ENCODE assay signal across 9 mouse cellular contexts in genomic region chr14:31934771-31935170, GRCm38 (mm10).
DNase-seq lines count a peak whose midpoint lies in the region; ATAC-seq and TF ChIP-seq lines count a peak whose summit lies in the region.
"Had no signal": no experiment of that assay in that cellular context is flagged by ENCODE, and none has a peak within 500 bp of the region (broad histone marks: within the 10 kb centered on the region; RNA-seq: fewer than 3 reads in every experiment).

No protein-coding gene starts in this region.

- no peak for TF ChIP-seq POLR2A in heart, adult 2 months (IDR thresholded peaks at IDR 0.05; ENCODE audit: insufficient read depth, low read depth, low read length)
- no peak for TF ChIP-seq POLR2A in CH12.LX (IDR thresholded peaks at IDR 0.05; ENCODE audit: low read depth, low read length)

- in situ Hi-C loops in CH12.LX (cut with MboI; ENCODE audit: low pct_ligation_motif_present, low pct_unique_long_range_greater_than_20kb, low sequenced_read_pairs), result loop anchor here (5.0 to 10.0 kb wide), 2 partner anchors 90 to 137 kb away; no protein-coding TSS in a partner anchor

- intact Hi-C loops in heart, adult 2 months (cut with DNase I), result loop anchor here (5.0 kb wide), 2 partner anchors 102 to 277 kb away; partner anchors contain the start of gene Ankrd28
- intact Hi-C loops in heart, postnatal 36 days (cut with DNase I), result no loop called here

- no peak for TF ChIP-seq CTCF in heart, adult 2 months (IDR thresholded peaks at IDR 0.05)
- TF ChIP-seq CTCF in CH12.LX (conservative IDR thresholded peaks at IDR 0.05 in 1 of 2, IDR thresholded peaks at IDR 0.05 in 1 of 2; ENCODE audit: low read depth in 2 of 2, low read length in 2 of 2), result no peak
- TF ChIP-seq CTCF in heart, postnatal 0 days (IDR thresholded peaks at IDR 0.05; ENCODE audit: low read depth), result no peak

- H3K9me3 ChIP-seq in CH12.LX (replicated peaks; ENCODE audit: low read length), result no peaks in the 10 kb centered on the region
- no peaks in the 10 kb centered on the region for H3K9me3 ChIP-seq in heart, postnatal 0 days (replicated peaks; ENCODE audit: control insufficient read depth, low read length)
- peaks cover 6% of the 10 kb centered on the region; the same call in 1 of the 2 replicates for H3K9me3 ChIP-seq in midbrain, embryonic 10.5 days (replicated peaks)

- no peak for TF ChIP-seq EP300 in heart, adult 2 months (IDR thresholded peaks at IDR 0.05; ENCODE audit: insufficient read depth, low read depth, low read length)
- no peak for TF ChIP-seq EP300 in CH12.LX (IDR thresholded peaks at IDR 0.05; ENCODE audit: low read length)
- no peak for TF ChIP-seq EP300 in heart, postnatal 0 days (IDR thresholded peaks at IDR 0.05; ENCODE audit: low read depth)

- peak overlapping the region; percentile 73 for H3K27ac ChIP-seq in heart, adult 2 months
- H3K27ac ChIP-seq in CH12.LX (ENCODE audit: insufficient read depth, low read depth), result no peak overlapping the region
- peak overlapping the region; percentile 77 for H3K27ac ChIP-seq in heart, postnatal 0 days (ENCODE audit: low read depth)
- H3K27ac ChIP-seq in midbrain, embryonic 10.5 days (replicated peaks), result peak overlapping the region; percentile 91

- H3K4me1 ChIP-seq in heart, adult 2 months (ENCODE audit: control insufficient read depth, insufficient read depth, low read length), result peaks cover 19% of the 10 kb centered on the region
- 0 out of 4 replicates have a peak, but pooled peaks cover 0 to 5% of the 10 kb centered on the region in 2 experiments for H3K4me1 ChIP-seq in CH12.LX (ENCODE audit: control insufficient read depth in 1 of 2, insufficient read depth in 2 of 2)
- peaks cover 34% of the 10 kb centered on the region for H3K4me1 ChIP-seq in heart, postnatal 0 days (ENCODE audit: control insufficient read depth, insufficient read depth)
- peaks cover 36% of the 10 kb centered on the region for H3K4me1 ChIP-seq in midbrain, embryonic 10.5 days

- no peak for DNase-seq in heart, adult 2 months
- no peak for DNase-seq in heart, postnatal 36 days
- no peak for DNase-seq in CH12.LX (ENCODE audit: extremely low read depth)
- DNase-seq in heart, postnatal 0 days (ENCODE audit: low spot score), result no peak
- no peak for DNase-seq in midbrain, embryonic 10.5 days (ENCODE audit: low spot score)
- no peak for DNase-seq in yolk sac, embryonic 10.5 days (ENCODE audit: low spot score)
- DNase-seq in thymus, postnatal 10 days (ENCODE audit: low spot score in 2 of 2), result no peak
- DNase-seq: layer of hippocampus, adult 9-11 months had no signal

- no peak overlapping the region for H3K9ac ChIP-seq in heart, adult 2 months (ENCODE audit: low read depth, low read length)
- no peak overlapping the region for H3K9ac ChIP-seq in CH12.LX (ENCODE audit: insufficient read depth, low read depth)
- no peak overlapping the region; the same call in 1 of the 2 replicates for H3K9ac ChIP-seq in heart, postnatal 0 days (replicated peaks; ENCODE audit: low read depth, low read length)

- peaks cover 10% of the 10 kb centered on the region for H3K36me3 ChIP-seq in heart, adult 2 months (ENCODE audit: control insufficient read depth, insufficient read depth, low read length)
- H3K36me3 ChIP-seq in CH12.LX (replicated peaks in 1 of 2; ENCODE audit: control insufficient read depth in 1 of 2, insufficient read depth in 1 of 2, low read length in 1 of 2), result no peaks in the 10 kb centered on the region
- H3K36me3 ChIP-seq in heart, postnatal 0 days (replicated peaks; ENCODE audit: control insufficient read depth, insufficient read depth, low read length), result no peaks in the 10 kb centered on the region
- H3K36me3 ChIP-seq in midbrain, embryonic 10.5 days, result no peaks in the 10 kb centered on the region

- TF ChIP-seq RAD21 in CH12.LX (IDR thresholded peaks at IDR 0.05; ENCODE audit: low read depth, low read length), result no peak

- no peaks in the 10 kb centered on the region for H3K79me2 ChIP-seq in heart, adult 2 months (replicated peaks; ENCODE audit: control insufficient read depth, insufficient read depth, low read length)
- H3K79me2 ChIP-seq in CH12.LX (replicated peaks; ENCODE audit: control insufficient read depth, extremely low read depth, insufficient read depth, poor library complexity, severe bottlenecking), result no peaks in the 10 kb centered on the region

- peak overlapping the region; percentile 88; the same call in 1 of the 2 replicates for H3K4me2 ChIP-seq in CH12.LX (ENCODE audit: insufficient read depth, low read depth, poor library complexity, severe bottlenecking)
- H3K4me2 ChIP-seq in heart, postnatal 0 days (ENCODE audit: low read depth, low read length), result 0 out of 2 replicates have a peak overlapping the region, but pooled peaks have one; percentile 63

- dilution Hi-C loops in CH12.LX (cut with MboI; ENCODE audit: extremely low pct_ligation_motif_present, extremely low pct_unique_long_range_greater_than_20kb, low sequenced_read_pairs), result no loop called here

- 28% methylated on average over 3 of the region's 3 CpGs for WGBS in heart, adult 2 months
- WGBS in heart, postnatal 0 days, result 19% methylated on average over 3 of the region's 3 CpGs
- 11% methylated on average over 3 of the region's 3 CpGs for WGBS in midbrain, embryonic 10.5 days

- ATAC-seq in heart, postnatal 0 days (ENCODE audit: insufficient read depth, low read depth), result no peak
- ATAC-seq in CD4-positive, CD25-positive, alpha-beta regulatory T cell, adult 4 months, result no peak

- H3K27me3 ChIP-seq in heart, adult 2 months (ENCODE audit: control insufficient read depth, insufficient read depth, low read length), result no peaks in the 10 kb centered on the region
- H3K27me3 ChIP-seq in CH12.LX (replicated peaks), result no peaks in the 10 kb centered on the region
- H3K27me3 ChIP-seq in heart, postnatal 0 days (ENCODE audit: control insufficient read depth, insufficient read depth, low read length), result no peaks in the 10 kb centered on the region
- H3K27me3 ChIP-seq in midbrain, embryonic 10.5 days (ENCODE audit: low read depth, poor library complexity, severe bottlenecking), result no peaks in the 10 kb centered on the region

- H3K4me3 ChIP-seq in heart, adult 2 months, result peak overlapping the region; percentile 19; the same call in 1 of the 2 replicates
- no peak overlapping the region for H3K4me3 ChIP-seq in CH12.LX (replicated peaks in 1 of 3; ENCODE audit: low read depth in 2 of 3, low read length in 2 of 3, poor library complexity in 1 of 3)
- no peak overlapping the region for H3K4me3 ChIP-seq in heart, postnatal 0 days (ENCODE audit: low read depth, low read length)
- H3K4me3 ChIP-seq in midbrain, embryonic 10.5 days, result peak overlapping the region; percentile 49

TF ChIP-seq in CH12.LX, 34 proteins besides CTCF, POLR2A, EP300 and RAD21:
- TF ChIP-seq MAFK (IDR thresholded peaks at IDR 0.05; ENCODE audit: insufficient replicate concordance, low read length), result no peak
- no peak for TF ChIP-seq PAX5 (IDR thresholded peaks at IDR 0.05; ENCODE audit: low read length)
- TF ChIP-seq IRF4 (IDR thresholded peaks at IDR 0.05; ENCODE audit: low read depth, low read length), result no peak
- no peak for TF ChIP-seq CHD2 (IDR thresholded peaks at IDR 0.05; ENCODE audit: low read length)
- TF ChIP-seq JUND (conservative IDR thresholded peaks at IDR 0.05; ENCODE audit: low read depth, low read length), result no peak
- no peak for TF ChIP-seq USF2 (conservative IDR thresholded peaks at IDR 0.05; ENCODE audit: low read depth, low read length)
- TF ChIP-seq MEF2A (IDR thresholded peaks at IDR 0.05; ENCODE audit: borderline replicate concordance, low read depth, low read length), result no peak
- no peak for TF ChIP-seq KAT2A (IDR thresholded peaks at IDR 0.05; ENCODE audit: insufficient replicate concordance, low read length)
- TF ChIP-seq HCFC1 (IDR thresholded peaks at IDR 0.05; ENCODE audit: low read depth, low read length), result no peak
- TF ChIP-seq E2F4 (IDR thresholded peaks at IDR 0.05; ENCODE audit: insufficient replicate concordance, low read depth, low read length), result no peak
- TF ChIP-seq CHD1 (IDR thresholded peaks at IDR 0.05; ENCODE audit: low read depth, low read length), result no peak
- TF ChIP-seq BHLHE40 (IDR thresholded peaks at IDR 0.05; ENCODE audit: low read depth, low read length), result no peak
- TF ChIP-seq TCF12 (IDR thresholded peaks at IDR 0.05; ENCODE audit: low read depth, low read length), result no peak
TF ChIP-seq in CH12.LX: peak in this region for 0.

Comparison
In these comparisons a context has a peak if more than half of its experiments do, and no peak if none do; other contexts are left out.
1. H3K4me3 ChIP-seq: peak in heart, adult 2 months (single experiment) and midbrain, embryonic 10.5 days (single experiment); none in CH12.LX (0 of 3) and heart, postnatal 0 days (single experiment).